Mouse (Mus musculus): ENCODE data around the gene Gm28035. TPM values are rescaled to one million over a fixed set of nuclear protein-coding genes. Genes with fewer than 3 reads are reported as not detected.

Gene Gm28035
- total RNA-seq, 1 experiment from 2014 or later, result 1.4 TPM

- no peak for ATAC-seq (replicated peaks in 1 of 2; ENCODE audit: insufficient read depth in 1 of 2, low FRiP score in 2 of 2, low TSS enrichment in 1 of 2, low read depth in 1 of 2, poor library complexity in 2 of 2, severe bottlenecking in 2 of 2)
Measured at GRCm38 (mm10) chr2:30256616-30257350, 16.4 kb downstream of the Gm28035 start.

- peak; percentile 66 to 78 for ATAC-seq (replicated peaks in 1 of 2; ENCODE audit: insufficient read depth in 1 of 2, low FRiP score in 2 of 2, low TSS enrichment in 1 of 2, low read depth in 1 of 2, poor library complexity in 2 of 2, severe bottlenecking in 2 of 2)
Measured at GRCm38 (mm10) chr2:30257699-30258460, 17.5 kb downstream of the Gm28035 start.

GRCm38 (mm10) chr2:30258600-30258999 is 18.2 kb downstream of the Gm28035 start:
- 0 out of 4 replicates have a peak, but pooled peaks of 1 of the 2 experiments have one; percentile 15 for ATAC-seq (replicated peaks in 1 of 2; ENCODE audit: insufficient read depth in 1 of 2, low FRiP score in 2 of 2, low TSS enrichment in 1 of 2, low read depth in 1 of 2, poor library complexity in 2 of 2, severe bottlenecking in 2 of 2)

GRCm38 (mm10) chr2:30259131-30260064 is 19.0 kb downstream of the Gm28035 start:
- ATAC-seq (replicated peaks in 1 of 2; ENCODE audit: insufficient read depth in 1 of 2, low FRiP score in 2 of 2, low TSS enrichment in 1 of 2, low read depth in 1 of 2, poor library complexity in 2 of 2, severe bottlenecking in 2 of 2), result no peak

GRCm38 (mm10) chr2:30261064-30261736 is 20.8 kb downstream of the Gm28035 start:
- ATAC-seq (replicated peaks in 1 of 2; ENCODE audit: insufficient read depth in 1 of 2, low FRiP score in 2 of 2, low TSS enrichment in 1 of 2, low read depth in 1 of 2, poor library complexity in 2 of 2, severe bottlenecking in 2 of 2), result no peak

GRCm38 (mm10) chr2:30261921-30262839 is 21.8 kb downstream of the Gm28035 start:
- ATAC-seq (replicated peaks in 1 of 2; ENCODE audit: insufficient read depth in 1 of 2, low FRiP score in 2 of 2, low TSS enrichment in 1 of 2, low read depth in 1 of 2, poor library complexity in 2 of 2, severe bottlenecking in 2 of 2), result no peak

GRCm38 (mm10) chr2:30262840-30263441 is 22.6 kb downstream of the Gm28035 start:
- no peak for ATAC-seq (replicated peaks in 1 of 2; ENCODE audit: insufficient read depth in 1 of 2, low FRiP score in 2 of 2, low TSS enrichment in 1 of 2, low read depth in 1 of 2, poor library complexity in 2 of 2, severe bottlenecking in 2 of 2)

- ATAC-seq (replicated peaks in 1 of 2; ENCODE audit: insufficient read depth in 1 of 2, low FRiP score in 2 of 2, low TSS enrichment in 1 of 2, low read depth in 1 of 2, poor library complexity in 2 of 2, severe bottlenecking in 2 of 2), result no peak
Measured at GRCm38 (mm10) chr2:30263811-30264210, 23.4 kb downstream of the Gm28035 start.

- ATAC-seq (replicated peaks in 1 of 2; ENCODE audit: insufficient read depth in 1 of 2, low FRiP score in 2 of 2, low TSS enrichment in 1 of 2, low read depth in 1 of 2, poor library complexity in 2 of 2, severe bottlenecking in 2 of 2), result no peak
Measured at GRCm38 (mm10) chr2:30264671-30265519, 24.5 kb downstream of the Gm28035 start.

- no peak for ATAC-seq (replicated peaks in 1 of 2; ENCODE audit: insufficient read depth in 1 of 2, low FRiP score in 2 of 2, low TSS enrichment in 1 of 2, low read depth in 1 of 2, poor library complexity in 2 of 2, severe bottlenecking in 2 of 2)
Measured at GRCm38 (mm10) chr2:30265767-30266253, 25.4 kb downstream of the Gm28035 start, which contains the start of gene Phyhd1. Phyhd1 (plus strand) TSS chr2:30266203.

- no peak for ATAC-seq (replicated peaks in 1 of 2; ENCODE audit: insufficient read depth in 1 of 2, low FRiP score in 2 of 2, low TSS enrichment in 1 of 2, low read depth in 1 of 2, poor library complexity in 2 of 2, severe bottlenecking in 2 of 2)
Measured at GRCm38 (mm10) chr2:30266392-30266941, 26.1 kb downstream of the Gm28035 start.

GRCm38 (mm10) chr2:30267466-30267865 is 27.1 kb downstream of the Gm28035 start:
- ATAC-seq (replicated peaks in 1 of 2; ENCODE audit: insufficient read depth in 1 of 2, low FRiP score in 2 of 2, low TSS enrichment in 1 of 2, low read depth in 1 of 2, poor library complexity in 2 of 2, severe bottlenecking in 2 of 2), result no peak

- no peak for ATAC-seq (replicated peaks in 1 of 2; ENCODE audit: insufficient read depth in 1 of 2, low FRiP score in 2 of 2, low TSS enrichment in 1 of 2, low read depth in 1 of 2, poor library complexity in 2 of 2, severe bottlenecking in 2 of 2)
Measured at GRCm38 (mm10) chr2:30268371-30268770, 28.0 kb downstream of the Gm28035 start.

- ATAC-seq (replicated peaks in 1 of 2; ENCODE audit: insufficient read depth in 1 of 2, low FRiP score in 2 of 2, low TSS enrichment in 1 of 2, low read depth in 1 of 2, poor library complexity in 2 of 2, severe bottlenecking in 2 of 2), result no peak
Measured at GRCm38 (mm10) chr2:30269241-30269990, 29.0 kb downstream of the Gm28035 start.
